12 mouse cellular contexts compared by ENCODE assay signal in the genomic region with DNA sequence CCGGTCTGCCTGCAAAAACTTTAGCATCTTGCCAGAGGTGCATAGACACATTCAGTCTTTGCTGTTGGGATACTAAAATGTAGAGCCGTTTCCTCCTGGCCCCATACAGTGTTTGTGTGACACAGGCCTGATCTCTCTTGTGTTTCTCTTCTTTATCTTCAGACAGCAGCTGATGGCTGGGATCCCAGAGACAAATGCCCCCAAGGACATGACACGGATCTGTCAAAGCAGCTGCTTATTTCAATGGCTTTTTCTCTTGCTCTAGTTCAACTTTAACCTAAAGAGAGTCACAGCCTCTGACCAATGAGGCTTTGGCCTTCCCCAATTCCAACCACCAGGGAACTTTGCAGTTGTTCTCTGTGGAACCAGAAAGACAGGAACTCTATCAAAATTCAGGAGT.
DNase-seq lines count a peak whose midpoint lies in the region.
"Had no signal": no experiment of that assay in that cellular context is flagged by ENCODE, and none has a peak within 500 bp of the region (broad histone marks: within the 10 kb centered on the region; RNA-seq: fewer than 3 reads in every experiment).

No protein-coding gene starts in this region.

- intact Hi-C loops in heart, postnatal 25 days (cut with DNase I): no loop called here
- intact Hi-C loops in heart, postnatal 10 days (cut with DNase I): no loop called here

- peak; percentile 10 to 54 for DNase-seq in adrenal gland, adult (ENCODE audit: inconsistent age in 2 of 2, low spot score in 1 of 2)
- no peak for DNase-seq in adrenal gland, postnatal 4 days (ENCODE audit: low spot score in 2 of 2)
- peak; percentile 95 for DNase-seq in heart, adult 11 months
- no peak for DNase-seq in heart, postnatal 25 days (ENCODE audit: low spot score)
- DNase-seq in heart, adult 8-10 months (ENCODE audit: low spot score): peak; percentile 21
- no peak for DNase-seq in heart, postnatal 10 days
- DNase-seq in adrenal gland, postnatal 10 days: peak; percentile 18
- no peak for DNase-seq in kidney, postnatal 4 days
- DNase-seq: cerebellum, adult 11-12 months; cerebellum, adult 8-10 months; gastrocnemius, postnatal 10 days; kidney, adult 8-10 months had no signal

Comparison
In these comparisons a context has a peak if more than half of its experiments do, and no peak if none do; other contexts are left out.
1. DNase-seq: peak in adrenal gland, adult (2 of 2), heart, adult 11 months (single experiment), heart, adult 8-10 months (single experiment) and adrenal gland, postnatal 10 days (single experiment); none in adrenal gland, postnatal 4 days (0 of 2), heart, postnatal 25 days (single experiment), heart, postnatal 10 days (0 of 2) and kidney, postnatal 4 days (0 of 2).